ENCODE assay signal across 19 mouse cellular contexts in the genomic region with DNA sequence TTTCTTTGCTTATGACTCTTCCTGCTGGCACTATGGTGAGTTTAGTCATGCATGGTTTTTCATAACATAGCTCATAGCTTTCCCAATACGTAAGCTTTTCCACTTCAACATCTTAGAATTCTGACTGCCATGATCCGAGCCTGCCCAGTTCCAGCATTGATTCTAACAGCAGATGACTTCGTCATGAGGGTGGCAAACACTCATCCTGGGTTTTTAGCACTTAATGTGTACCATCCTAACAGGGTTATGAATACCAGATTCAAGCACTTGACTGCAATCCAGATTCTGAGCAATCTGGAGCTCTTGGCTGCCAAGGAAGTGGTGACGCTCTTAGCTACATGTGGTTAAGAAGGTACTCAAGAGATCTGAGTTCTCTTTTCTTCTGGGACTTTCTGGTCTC.
DNase-seq lines count a peak whose midpoint lies in the region; ATAC-seq and TF ChIP-seq lines count a peak whose summit lies in the region.
"Had no signal": no experiment of that assay in that cellular context is flagged by ENCODE, and none has a peak within 500 bp of the region (broad histone marks: within the 10 kb centered on the region; RNA-seq: fewer than 3 reads in every experiment).

No protein-coding gene starts in this region.

- no peaks in the 10 kb centered on the region for H3K27me3 ChIP-seq in forebrain, postnatal 0 days (ENCODE audit: insufficient read depth, low read length)
- H3K27me3 ChIP-seq in forebrain, embryonic 10.5 days (ENCODE audit: poor library complexity, severe bottlenecking), result no peaks in the 10 kb centered on the region
- H3K27me3 ChIP-seq in heart, embryonic 12.5 days (replicated peaks), result no peaks in the 10 kb centered on the region
- H3K27me3 ChIP-seq: heart, embryonic 15.5 days; midbrain, embryonic 12.5 days; neural tube, embryonic 15.5 days had no signal

- no peak overlapping the region for H3K4me3 ChIP-seq in forebrain, postnatal 0 days (ENCODE audit: low read depth, low read length)
- H3K4me3 ChIP-seq in forebrain, embryonic 10.5 days, result no peak overlapping the region
- H3K4me3 ChIP-seq in heart, embryonic 12.5 days, result no peak overlapping the region
- H3K4me3 ChIP-seq in embryonic fibroblast, embryonic 13.5 days (ENCODE audit: insufficient read depth, low read length), result no peak overlapping the region
- H3K4me3 ChIP-seq: heart, embryonic 15.5 days; midbrain, embryonic 12.5 days; neural tube, embryonic 15.5 days had no signal

- no peak for DNase-seq in forebrain, postnatal 0 days
- DNase-seq in forebrain, embryonic 10.5 days (ENCODE audit: extremely low spot score, low spot score), result no peak
- DNase-seq in heart, adult 9 months (ENCODE audit: low spot score in 2 of 2), result peak; percentile 8 to 44
- DNase-seq in skeletal muscle tissue, adult 2 months (ENCODE audit: low read depth, low spot score), result peak; percentile 22
- DNase-seq in MN1 (ENCODE audit: low spot score), result no peak
- no peak for DNase-seq in left cerebral cortex, adult 8-10 months (ENCODE audit: low spot score in 2 of 2)
- DNase-seq: adrenal gland, postnatal 25 days; cerebellum, adult 9-10 months; left cerebral cortex, postnatal 4 days; lung, postnatal 4 days; right cerebral cortex, postnatal 25 days; thymus, postnatal 14 days had no signal

- no peak overlapping the region for H3K9ac ChIP-seq in forebrain, postnatal 0 days
- no peak overlapping the region for H3K9ac ChIP-seq in heart, embryonic 12.5 days
- H3K9ac ChIP-seq: heart, embryonic 15.5 days; midbrain, embryonic 12.5 days; neural tube, embryonic 15.5 days had no signal

- H3K4me1 ChIP-seq in forebrain, postnatal 0 days (ENCODE audit: insufficient read depth), result no peaks in the 10 kb centered on the region
- no peaks in the 10 kb centered on the region for H3K4me1 ChIP-seq in forebrain, embryonic 10.5 days
- H3K4me1 ChIP-seq in heart, embryonic 12.5 days (replicated peaks), result no peaks in the 10 kb centered on the region
- no peaks in the 10 kb centered on the region for H3K4me1 ChIP-seq in embryonic fibroblast, embryonic 13.5 days (ENCODE audit: control insufficient read depth, insufficient read depth, low read length)
- H3K4me1 ChIP-seq: heart, embryonic 15.5 days; midbrain, embryonic 12.5 days; neural tube, embryonic 15.5 days had no signal

- 0 out of 2 replicates have a peak, but pooled peaks have one; percentile 18 for ATAC-seq in forebrain, postnatal 0 days
- no peak for ATAC-seq in heart, embryonic 12.5 days (ENCODE audit: insufficient number of reproducible peaks, low FRiP score)
- ATAC-seq: forebrain, embryonic 14.5 days had no signal

- no peak overlapping the region for H3K4me2 ChIP-seq in forebrain, postnatal 0 days (ENCODE audit: low read depth)
- H3K4me2 ChIP-seq in heart, embryonic 12.5 days, result no peak overlapping the region
- H3K4me2 ChIP-seq: heart, embryonic 15.5 days; midbrain, embryonic 12.5 days; neural tube, embryonic 15.5 days had no signal

- no peak overlapping the region for H3K27ac ChIP-seq in forebrain, postnatal 0 days (ENCODE audit: low read depth, low read length)
- H3K27ac ChIP-seq in forebrain, embryonic 10.5 days, result no peak overlapping the region
- H3K27ac ChIP-seq in heart, embryonic 12.5 days (ENCODE audit: poor library complexity, severe bottlenecking), result no peak overlapping the region
- peak overlapping the region; percentile 3; the same call in 1 of the 2 replicates for H3K27ac ChIP-seq in embryonic fibroblast, embryonic 13.5 days (ENCODE audit: insufficient read depth, low read length)
- H3K27ac ChIP-seq: heart, embryonic 15.5 days; midbrain, embryonic 12.5 days; neural tube, embryonic 15.5 days; stomach, postnatal 0 days had no signal

- H3K9me3 ChIP-seq in forebrain, postnatal 0 days (ENCODE audit: low read length), result no peaks in the 10 kb centered on the region
- no peaks in the 10 kb centered on the region for H3K9me3 ChIP-seq in forebrain, embryonic 10.5 days
- H3K9me3 ChIP-seq in heart, embryonic 12.5 days (replicated peaks), result no peaks in the 10 kb centered on the region
- H3K9me3 ChIP-seq: heart, embryonic 15.5 days; midbrain, embryonic 12.5 days; neural tube, embryonic 15.5 days had no signal

- no peaks in the 10 kb centered on the region for H3K36me3 ChIP-seq in forebrain, postnatal 0 days (ENCODE audit: insufficient read depth)
- no peaks in the 10 kb centered on the region for H3K36me3 ChIP-seq in forebrain, embryonic 10.5 days (replicated peaks)
- no peaks in the 10 kb centered on the region for H3K36me3 ChIP-seq in heart, embryonic 12.5 days
- H3K36me3 ChIP-seq: heart, embryonic 15.5 days; midbrain, embryonic 12.5 days; neural tube, embryonic 15.5 days had no signal

- WGBS in forebrain, postnatal 0 days, result 71% methylated on average over 4 of the region's 4 CpGs
- WGBS in forebrain, embryonic 10.5 days, result 90% methylated on average over 4 of the region's 4 CpGs
- WGBS in heart, embryonic 12.5 days, result 76% methylated on average over 4 of the region's 4 CpGs

- TF ChIP-seq CTCF in forebrain, postnatal 0 days (IDR thresholded peaks at IDR 0.05; ENCODE audit: low read depth), result no peak
- TF ChIP-seq CTCF in embryonic fibroblast, embryonic 13.5 days (IDR thresholded peaks at IDR 0.05; ENCODE audit: borderline replicate concordance, insufficient read depth, low read length), result no peak

- TF ChIP-seq POLR2A in embryonic fibroblast, embryonic 13.5 days (IDR thresholded peaks at IDR 0.05; ENCODE audit: low read depth, low read length), result no peak

Comparison
In these comparisons a context has a peak if more than half of its experiments do, and no peak if none do; other contexts are left out.
1. DNase-seq: peak in heart, adult 9 months (2 of 2) and skeletal muscle tissue, adult 2 months (single experiment); none in forebrain, postnatal 0 days (single experiment), forebrain, embryonic 10.5 days (single experiment), MN1 (single experiment) and left cerebral cortex, adult 8-10 months (0 of 2).